Mouse (Mus musculus): ENCODE results near the gene Tapbp.
A peak's percentile ranks its signal among the peaks of the same experiment; 100 is the strongest.
"Not testable (repeated sequence)": the region's sequence is repeated elsewhere in the genome, so short reads cannot be mapped to it uniquely, and the experiment has no call there.

Gene Tapbp

DNA sequence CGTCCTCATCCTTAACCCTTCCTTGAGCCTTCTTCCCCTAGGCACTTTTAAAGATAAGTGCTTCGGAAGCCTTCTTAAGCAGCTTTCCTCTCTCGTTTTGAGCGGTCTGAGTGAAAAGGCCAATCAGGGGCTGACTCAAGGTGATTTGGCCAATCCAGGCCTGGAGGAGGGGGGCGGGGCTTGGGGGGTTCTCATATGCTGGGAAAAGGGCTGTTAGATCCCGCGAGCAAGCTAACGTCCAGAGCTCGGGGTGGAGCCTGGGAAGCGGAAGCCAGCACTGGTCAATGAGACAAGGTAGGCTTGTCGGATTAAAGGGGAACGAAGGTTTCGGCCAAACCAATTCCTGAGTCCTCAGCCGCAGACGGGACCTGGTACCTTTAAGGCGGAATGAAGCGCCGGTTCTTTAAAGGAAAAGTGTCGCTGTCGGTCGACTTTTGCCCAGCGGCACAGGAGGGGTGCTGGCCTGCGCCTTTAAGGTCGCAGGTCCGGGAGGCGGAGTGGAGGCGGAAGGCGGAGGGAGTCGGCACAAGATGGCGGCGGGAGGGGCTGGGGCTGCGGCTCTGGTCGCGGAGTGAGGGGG is at the start of gene Tapbp, which contains the start of gene Zbtb22:
Gene Tapbp, plus strand, starts transcription at position 229 of the 580 bp plus-strand sequence.
Gene Zbtb22, plus strand, starts transcription at position 234 of the 580 bp plus-strand sequence.
- peak; percentile 93 to 97 for DNase-seq (ENCODE audit: low spot score in 2 of 2)

DNA sequence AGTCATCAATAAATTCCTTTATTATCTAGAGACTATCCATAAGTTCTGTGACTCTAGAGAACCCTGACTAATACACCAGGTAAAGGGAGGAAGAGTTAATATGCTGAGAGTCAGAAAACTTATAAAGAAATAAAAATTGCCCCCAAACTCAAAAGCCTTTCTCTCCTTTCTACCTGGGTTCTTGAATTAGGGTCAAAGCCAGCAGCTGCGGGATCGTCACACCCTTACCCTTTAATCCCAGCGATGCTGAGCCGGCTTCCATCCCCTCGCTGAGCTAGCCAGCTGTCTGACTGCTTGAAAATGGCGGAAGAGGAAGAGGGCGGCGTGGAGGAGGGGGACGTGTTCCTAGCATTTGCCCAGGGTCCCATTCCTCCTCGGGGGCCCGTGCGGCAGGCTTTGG is 42.2 kb upstream of the Tapbp start, which contains the start of gene Gm7029:
Gene Gm7029, plus strand, starts transcription at position 301 of the 400 bp plus-strand sequence.
- not testable (repeated sequence) for DNase-seq (ENCODE audit: low spot score in 2 of 2)

DNA sequence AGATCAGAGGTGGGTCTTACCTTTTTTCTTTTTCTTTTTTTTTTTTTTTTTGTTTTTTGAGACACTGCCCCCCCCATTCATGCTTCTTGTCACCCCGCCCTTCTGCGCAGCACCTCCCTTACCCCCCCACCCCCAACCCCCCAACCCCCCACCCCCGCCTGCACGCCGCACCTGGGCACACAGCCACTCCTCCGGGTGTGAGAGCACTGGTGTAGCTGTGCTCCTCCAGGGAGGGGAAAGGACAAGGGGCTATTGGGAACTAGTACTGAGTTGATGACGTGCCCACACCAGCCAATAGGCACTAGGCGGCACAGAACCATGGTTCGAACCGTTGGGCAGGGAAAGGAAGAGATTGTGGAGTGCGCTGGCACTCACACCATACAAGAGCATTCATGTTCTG is 41.3 kb upstream of the Tapbp start:
- no peak for DNase-seq (ENCODE audit: low spot score in 2 of 2)

DNA sequence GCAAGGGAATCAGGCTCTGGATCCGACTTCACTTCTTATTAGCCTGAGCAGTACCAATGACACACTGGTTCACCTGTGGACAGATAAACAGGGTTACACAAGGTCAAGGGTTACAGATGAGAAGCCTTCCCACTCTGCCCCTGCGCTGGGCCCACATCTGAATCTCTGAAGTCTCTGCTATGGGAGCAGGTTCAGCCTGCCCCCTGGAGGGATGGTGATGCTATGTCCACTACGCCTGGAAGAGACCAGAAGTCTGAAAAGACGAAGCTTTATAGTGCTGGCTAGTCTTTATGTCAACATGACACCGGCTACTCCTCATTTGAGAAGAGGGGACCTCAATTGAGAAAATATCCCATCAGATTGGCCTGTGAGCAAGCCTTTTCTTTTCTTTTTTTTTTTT is 39.9 kb upstream of the Tapbp start:
- not testable (repeated sequence) for DNase-seq (ENCODE audit: low spot score in 2 of 2)

DNA sequence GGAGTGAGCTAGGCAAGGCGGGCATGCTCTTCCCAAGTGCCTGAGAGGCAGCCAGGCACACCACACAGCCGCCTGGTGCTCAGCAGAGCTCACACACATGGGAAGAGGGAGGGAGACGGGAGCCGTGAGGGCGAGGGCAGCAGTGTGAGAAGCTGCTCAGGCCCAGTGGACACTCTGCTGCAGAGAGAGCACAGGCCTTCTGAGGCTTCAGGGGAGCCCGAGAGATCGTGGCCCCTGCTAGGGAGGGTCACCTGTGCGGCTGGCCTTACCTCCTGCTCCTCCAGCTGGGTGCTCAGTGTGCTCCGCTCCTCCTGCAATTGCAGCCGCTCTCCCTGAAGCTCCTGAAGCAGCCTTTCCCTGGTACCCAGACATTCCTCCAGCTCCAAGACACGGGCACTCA is 31.4 kb upstream of the Tapbp start:
- DNase-seq (ENCODE audit: low spot score in 2 of 2), result not testable (repeated sequence)

DNA sequence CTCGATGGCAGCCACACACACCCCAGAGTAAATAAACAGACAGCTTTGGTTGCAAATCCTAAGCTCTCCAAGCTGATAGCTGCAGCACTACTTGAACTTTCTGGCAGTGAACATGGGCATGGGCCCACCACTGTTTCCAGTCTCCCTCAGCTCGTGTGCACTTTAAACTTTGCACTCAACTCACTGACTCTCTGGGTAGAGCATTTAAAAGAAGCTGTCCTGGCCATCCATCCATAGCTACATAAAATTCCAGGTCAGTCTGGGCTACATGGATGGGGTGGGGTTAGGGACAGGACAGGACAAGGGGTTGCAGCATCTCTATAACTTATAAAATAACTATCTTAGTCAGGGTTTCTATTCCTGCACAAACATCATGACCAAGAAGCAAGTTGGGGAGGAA is 27.9 kb upstream of the Tapbp start:
- DNase-seq (ENCODE audit: low spot score in 2 of 2), result not testable (repeated sequence)

DNA sequence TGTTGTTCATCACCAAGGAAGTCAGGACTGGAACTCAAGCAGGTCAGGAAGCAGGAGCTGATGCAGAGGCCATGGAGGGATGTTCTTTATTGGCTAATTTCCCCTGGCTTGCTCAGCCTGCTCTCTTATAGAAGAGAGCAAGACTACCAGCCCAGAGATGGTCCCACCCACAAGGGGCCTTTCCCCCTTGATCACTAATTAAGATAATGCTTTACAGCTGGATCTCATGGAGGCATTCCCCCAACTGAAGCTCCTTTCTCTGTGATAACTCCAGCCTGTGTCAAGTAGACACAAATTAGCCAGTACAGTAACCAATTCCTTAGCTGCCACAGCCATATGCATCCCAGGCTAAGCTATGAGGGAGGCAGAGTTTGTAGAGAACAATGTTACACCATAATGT is 27.5 kb upstream of the Tapbp start:
- not testable (repeated sequence) for DNase-seq (ENCODE audit: low spot score in 2 of 2)

DNA sequence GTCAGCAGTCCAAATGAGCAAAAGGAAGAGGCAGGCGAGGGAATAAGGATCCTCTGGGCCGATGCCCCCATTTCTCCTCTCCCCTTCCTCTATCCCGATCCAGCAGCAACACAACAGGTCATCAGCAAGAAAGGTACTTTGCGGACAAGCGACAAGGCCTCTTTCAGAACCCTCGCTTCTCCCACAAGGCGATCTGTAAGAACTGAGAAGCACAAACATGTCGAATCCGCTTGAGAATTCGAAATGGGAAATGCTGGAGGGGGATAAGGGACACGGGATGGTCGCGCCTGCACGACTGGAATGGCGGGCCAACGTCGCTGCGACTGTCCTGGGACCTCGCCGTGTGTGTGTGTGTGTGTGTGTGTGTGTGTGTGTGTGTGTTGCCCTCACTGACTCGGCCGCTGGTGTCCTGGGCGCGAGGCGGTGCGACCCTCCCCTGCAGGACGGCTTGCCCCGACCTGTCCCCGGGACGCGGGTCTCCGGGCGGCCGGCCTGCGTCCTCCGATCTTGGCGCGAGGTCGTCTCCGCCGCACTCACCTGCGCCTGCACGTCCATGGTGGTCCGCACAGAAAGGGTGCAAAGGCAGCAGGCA is 25.7 kb upstream of the Tapbp start:
- not testable (repeated sequence) for DNase-seq (ENCODE audit: low spot score in 2 of 2)

DNA sequence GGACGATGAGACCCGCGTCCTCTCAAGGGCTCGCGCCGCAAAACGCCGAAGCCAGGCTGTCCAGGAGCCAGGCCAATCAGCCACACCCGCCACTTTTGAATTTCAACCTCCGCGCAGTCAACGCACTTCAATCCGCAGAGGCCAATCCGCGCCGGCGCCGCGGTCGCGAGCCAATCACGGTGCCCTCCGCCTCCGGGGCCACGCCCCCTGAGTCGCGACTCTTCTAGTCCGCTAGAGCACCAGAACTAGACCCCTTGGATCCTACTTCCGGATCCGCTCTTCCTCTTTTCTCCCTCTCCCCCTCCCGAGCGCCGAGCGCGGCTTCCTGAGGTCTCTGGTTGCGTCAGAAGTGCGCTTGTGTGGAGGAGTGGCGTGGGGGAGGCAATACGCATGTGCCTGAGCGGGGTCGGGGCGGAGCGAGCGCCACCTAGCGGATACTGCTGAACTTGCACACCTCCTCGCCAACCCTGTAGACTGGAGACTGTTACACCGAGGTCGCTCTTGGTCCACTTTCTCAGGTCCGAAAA is 25.1 kb upstream of the Tapbp start, which contains the start of gene Kifc1:
Gene Kifc1, minus strand, starts transcription at position 129 of the 527 bp plus-strand sequence.
- peak; percentile 99 to 100 for DNase-seq (ENCODE audit: low spot score in 2 of 2)

DNA sequence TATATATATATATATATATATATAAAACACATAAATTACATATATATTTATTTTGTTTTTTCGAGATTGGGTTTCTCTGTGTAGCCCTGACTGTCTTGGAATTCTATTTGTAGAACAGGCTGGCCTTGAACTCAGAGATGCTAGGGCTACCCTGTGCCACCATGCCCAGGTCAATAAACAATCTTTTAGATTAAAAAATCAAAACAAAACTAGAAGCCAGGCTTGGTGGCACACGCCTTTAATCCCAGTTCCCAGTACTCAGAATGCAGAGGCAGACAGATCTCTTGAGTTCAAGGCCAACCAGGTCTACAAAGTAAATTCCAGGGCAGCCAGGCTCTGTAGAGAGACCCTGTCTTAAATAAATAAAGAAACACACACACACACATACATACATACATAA is 24.3 kb upstream of the Tapbp start:
- DNase-seq (ENCODE audit: low spot score in 2 of 2), result no peak

DNA sequence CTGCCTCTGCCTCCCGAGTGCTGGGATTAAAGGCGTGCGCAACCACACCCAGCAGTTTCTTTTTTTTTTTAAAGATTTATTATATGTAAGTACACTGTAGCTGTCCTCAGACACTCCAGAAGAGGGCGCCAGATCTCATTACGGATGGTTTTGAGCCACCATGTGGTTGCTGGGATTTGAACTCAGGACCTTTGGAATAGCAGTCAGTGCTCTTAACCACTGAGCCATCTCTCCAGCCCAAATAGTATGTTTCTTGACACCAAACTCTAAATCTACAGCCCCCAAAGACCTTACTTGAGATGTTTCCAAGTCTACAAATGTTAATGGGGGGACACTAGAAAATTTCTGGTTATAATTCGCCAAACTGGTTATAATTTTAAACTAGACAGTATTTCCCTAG is 23.8 kb upstream of the Tapbp start:
- not testable (repeated sequence) for DNase-seq (ENCODE audit: low spot score in 2 of 2)

DNA sequence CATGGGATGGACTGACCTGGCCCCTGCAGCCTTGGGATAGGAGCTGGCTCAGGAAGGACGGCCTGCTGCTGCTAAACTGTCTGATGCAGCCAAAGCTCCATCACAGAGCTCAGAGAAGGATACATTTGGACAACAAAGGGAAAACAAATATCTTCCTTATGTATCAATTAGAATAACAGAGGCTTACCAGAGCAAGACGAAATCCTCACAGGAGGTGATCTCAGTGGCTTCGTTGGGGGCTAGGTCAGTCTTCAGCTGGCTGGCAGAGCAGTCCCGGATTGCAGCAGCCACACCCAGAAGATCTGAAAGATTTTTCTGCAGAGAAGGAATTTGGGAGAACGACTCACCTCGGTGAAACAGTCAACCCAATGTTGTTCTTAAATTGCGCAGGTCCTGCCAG is 23.3 kb upstream of the Tapbp start:
- DNase-seq (ENCODE audit: low spot score in 2 of 2), result no peak

DNA sequence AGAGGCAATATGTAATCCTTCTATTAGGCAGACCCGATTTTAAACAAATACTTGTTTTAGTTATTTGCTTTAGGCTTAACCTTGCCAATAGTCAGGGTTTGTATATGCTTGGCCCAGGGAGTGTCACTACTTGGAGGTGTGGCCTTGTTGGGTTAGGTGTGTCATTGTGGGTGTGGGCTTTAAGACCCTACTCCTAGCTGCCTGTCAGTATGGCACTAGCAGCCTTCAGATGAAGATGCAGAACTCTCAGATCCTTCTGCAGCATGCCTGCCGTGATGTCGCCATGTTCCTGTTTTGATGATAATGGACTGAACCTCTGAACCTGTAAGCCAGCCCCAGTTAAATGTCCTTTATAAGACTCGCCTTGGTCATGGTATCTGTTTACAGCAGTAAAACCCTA is 22.7 kb upstream of the Tapbp start:
- not testable (repeated sequence) for DNase-seq (ENCODE audit: low spot score in 2 of 2)

DNA sequence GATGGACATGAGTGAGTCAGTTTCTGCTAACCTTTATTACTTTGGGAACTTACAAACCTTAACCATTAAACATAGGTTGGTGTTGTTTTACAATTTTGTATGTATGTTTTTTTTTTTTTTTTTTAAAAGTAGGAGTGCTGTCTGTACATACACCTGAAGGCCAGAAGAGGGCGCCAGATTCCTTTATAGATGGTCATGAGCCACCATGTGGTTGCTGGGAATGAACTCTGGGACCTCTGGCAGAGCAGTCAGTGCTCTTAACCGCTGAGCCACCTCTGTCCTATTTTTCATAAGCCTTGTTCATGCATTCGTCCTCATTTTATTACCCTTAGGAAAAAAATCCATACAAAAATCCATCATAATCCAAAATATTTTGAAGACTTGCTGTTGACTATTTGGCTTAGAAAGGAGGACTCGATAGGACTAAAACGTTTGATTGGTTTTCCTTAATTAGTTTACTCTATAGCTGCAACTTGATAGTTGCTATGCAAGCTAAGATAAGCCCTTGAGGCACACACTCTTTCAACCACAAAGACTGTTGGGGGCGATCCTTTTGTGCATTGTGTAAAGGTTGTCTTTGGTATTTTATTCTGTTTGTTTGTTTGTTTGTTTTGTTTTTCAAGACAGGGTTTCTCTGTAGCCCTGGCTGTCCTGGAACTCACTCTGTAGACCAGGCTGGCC is 18.4 kb upstream of the Tapbp start:
- no peak for DNase-seq (ENCODE audit: low spot score in 2 of 2)

DNA sequence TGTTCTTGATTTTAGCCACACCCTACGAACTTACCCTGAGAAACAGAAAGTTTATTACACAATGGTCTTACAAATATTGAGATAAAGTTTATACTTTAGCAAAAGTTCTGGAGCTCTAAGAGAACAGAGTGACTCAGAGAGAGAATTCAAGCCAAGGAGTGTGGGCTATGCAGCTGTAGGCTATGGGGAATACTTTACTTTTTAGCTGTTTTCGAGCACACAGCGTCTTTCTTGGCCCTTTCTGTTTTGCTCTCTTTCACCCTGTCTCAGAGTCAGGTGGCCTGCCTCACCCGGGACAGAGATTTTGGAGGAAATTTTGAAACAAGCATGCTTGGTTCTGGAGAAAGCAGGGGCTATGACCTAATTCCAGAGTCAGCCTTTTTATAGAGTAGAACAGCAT is 17.5 kb upstream of the Tapbp start:
- DNase-seq (ENCODE audit: low spot score in 2 of 2), result not testable (repeated sequence)

DNA sequence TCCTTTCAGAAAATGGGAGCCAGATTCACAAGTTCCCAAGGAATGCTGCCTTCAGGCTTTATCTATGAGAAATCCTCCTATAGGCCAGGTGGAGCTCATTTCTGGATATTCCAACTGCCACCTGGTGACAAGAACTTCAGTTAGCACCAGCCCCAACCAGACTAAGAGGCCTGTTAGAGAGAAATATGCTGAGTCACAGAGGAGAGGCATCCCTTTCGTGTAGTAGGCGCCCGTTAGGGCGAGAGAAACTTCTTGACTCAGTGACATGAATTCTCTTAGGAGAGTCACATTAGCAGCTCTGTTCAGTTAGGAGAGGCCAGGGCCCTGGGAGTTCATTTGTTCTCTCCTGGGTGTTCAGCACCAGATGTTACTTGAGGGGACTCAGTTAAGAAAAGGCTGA is 16.1 kb upstream of the Tapbp start:
- no peak for DNase-seq (ENCODE audit: low spot score in 2 of 2)

DNA sequence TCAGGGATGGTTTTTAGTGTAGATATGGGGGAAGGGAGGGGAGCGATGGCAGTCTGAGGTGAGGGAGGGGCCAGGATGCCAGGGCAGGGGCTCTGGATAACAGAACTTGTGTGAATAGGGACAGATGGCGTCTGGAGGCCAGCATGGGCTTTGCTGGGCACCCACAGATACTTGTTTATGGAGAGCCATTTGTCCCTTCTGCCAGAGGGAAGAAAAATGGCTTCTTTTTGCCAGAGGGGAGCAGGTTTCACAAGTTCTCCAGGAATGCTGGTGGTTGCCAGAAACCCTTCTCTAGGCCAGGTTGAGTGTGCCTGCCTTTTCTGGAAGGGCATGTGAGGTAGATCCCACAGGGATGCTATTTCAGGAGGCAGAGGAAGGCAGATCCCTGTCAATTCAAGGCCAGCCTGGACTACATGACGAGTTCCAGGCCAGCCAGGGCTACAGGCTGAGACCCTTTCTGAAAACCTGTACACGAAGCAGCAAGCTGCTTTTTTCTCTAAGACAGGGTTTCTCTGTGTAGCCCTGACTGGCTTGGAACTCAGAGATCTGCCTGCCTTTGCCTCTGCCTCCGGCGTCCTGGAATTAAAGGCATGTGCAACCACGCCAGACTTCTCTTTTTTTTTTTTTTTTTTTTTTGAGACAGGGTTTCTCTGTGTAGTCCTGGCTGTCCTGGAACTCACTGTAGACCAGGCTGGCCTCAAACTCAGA is 15.3 kb upstream of the Tapbp start:
- DNase-seq (ENCODE audit: low spot score in 2 of 2), result no peak

DNA sequence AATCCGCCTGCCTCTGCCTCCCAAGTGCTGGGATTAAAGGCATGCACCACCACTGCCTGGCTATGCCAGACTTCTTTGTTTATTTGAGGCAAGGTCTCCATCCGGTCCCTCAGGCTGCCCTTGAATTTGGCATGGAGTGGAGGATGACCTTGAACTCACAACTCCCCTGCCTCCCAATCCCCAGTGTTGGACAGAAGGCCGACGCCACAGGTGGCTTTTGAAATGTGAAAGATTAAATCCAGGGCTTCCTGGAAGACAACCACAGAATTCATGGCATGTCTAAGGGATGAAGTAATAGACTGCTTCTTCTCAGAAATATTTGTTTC is 14.7 kb upstream of the Tapbp start:
- DNase-seq (ENCODE audit: low spot score in 2 of 2), result no peak

DNA sequence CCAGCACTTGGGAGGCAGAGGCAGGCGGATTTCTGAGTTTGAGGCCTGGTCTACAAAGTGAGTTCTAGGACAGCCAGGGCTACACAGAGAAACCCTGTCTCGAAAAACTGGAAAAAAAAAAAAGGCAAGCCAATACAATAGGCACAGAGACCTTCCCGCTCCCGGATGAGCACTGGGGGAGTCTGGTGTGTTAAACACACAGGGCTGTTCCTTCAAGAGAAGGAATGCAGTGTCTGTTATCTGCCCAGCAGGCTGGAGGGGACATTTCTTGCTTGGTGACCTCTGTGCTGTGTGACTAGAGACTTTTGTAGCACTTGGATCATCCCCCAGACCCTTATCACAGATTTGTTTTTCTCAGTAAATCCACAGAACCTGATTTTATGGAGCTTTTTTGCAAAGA is 14.0 kb upstream of the Tapbp start:
- no peak for DNase-seq (ENCODE audit: low spot score in 2 of 2)

DNA sequence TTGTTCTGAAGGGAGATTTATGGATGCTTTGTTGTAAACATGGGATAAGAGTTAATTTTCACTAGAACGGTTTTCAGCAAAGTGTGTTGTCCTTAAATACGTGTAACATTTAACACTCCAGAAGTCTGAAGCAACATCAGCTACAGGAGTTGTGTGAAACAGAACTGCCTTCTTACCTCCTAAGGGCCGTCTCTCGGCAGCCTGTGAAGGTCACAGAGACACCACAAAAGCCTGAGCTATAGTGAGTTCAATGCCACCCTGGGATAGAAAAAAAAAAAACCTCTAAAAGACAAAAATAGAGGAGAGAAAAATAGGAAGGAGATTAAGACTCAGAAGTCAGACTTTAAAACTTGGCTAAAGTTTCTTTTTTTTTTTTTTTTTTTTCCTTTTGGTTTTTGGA is 13.6 kb upstream of the Tapbp start:
- no peak for DNase-seq (ENCODE audit: low spot score in 2 of 2)

DNA sequence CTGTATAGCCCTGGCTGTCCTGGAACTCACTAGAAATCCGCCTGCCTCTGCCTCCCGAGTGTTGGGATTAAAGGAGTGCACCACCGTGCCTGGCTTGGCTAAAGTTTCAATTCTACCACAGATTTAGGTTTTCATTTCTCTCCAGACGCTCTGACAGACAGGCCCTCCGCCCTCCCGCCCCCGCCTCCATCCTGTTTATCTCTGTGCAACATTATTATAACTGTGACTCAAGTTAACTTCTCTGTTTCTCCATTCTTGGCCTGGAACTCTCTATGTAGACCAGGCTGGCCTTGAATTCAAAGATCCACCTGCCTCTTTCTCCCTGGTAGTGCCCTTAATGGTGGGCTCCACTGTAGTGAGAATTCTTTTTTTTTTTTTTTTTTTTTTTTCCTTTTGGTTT is 13.2 kb upstream of the Tapbp start:
- DNase-seq (ENCODE audit: low spot score in 2 of 2), result no peak

DNA sequence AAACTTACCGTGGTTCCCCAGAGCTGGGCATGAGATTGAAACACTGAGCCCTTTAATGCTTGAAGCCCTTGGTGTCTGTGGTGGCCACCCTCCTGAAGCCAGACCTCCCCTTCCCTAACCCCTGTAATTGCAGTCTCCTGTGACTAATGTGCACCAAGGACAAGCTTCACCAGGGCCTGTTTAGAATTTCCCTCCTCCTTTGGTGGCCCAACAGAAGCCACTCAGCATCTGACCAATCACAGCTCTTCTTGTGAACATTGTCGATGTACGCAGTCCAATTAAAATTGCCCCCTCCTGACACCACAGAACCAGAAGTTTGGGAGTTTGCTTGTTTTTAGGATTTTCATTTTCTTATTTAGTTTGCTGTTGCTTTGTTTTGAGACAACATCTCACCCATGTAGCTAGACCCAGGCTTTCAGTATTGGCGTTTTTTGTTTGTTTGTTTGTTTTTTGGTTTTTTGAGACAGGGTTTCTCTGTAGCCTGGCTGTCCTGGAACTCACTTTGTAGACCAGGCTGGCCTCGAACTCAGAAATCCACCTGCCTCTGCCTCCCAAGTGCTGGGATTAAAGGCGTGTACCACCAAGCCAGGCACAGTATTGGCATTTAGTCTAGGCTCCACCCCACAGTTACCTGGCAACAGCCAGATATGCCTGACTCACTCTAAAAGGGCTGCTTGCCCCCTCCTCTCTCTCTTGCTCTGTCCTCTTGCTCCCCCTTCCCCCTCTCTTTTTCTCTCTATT is 11.6 kb upstream of the Tapbp start:
- DNase-seq (ENCODE audit: low spot score in 2 of 2), result not testable (repeated sequence)
